Comparison of ENCODE assay signal across 8 mouse cellular contexts in the genomic region with DNA sequence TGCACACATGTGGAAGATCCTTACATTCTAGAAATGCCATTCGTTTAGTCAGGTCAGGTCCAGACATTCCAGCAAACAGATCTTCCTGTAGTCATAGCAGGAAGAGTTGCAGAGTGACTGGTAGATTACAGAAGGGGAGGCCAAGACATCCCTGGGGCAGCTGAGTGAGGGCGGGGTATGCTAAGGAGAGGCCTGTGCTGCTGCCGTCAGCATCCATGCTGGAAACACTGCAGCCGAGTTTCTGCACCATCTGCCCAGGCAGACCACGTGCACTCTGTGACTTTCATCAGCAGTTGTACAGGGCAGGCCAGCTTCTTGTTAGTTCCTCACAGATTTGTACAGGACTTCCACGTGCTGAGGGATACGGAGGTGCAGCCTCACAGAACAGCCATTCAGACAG. TPM values are rescaled to one million over a fixed set of nuclear protein-coding genes. Genes with fewer than 3 reads are reported as not detected.
DNase-seq lines count a peak whose midpoint lies in the region; ATAC-seq lines count a peak whose summit lies in the region.

No protein-coding gene starts in this region.

- H3K27ac ChIP-seq in forebrain, embryonic 13.5 days: no peak overlapping the region; the same call in 1 of the 2 replicates
- no peak overlapping the region for H3K27ac ChIP-seq in forebrain, embryonic 10.5 days

- ATAC-seq in forebrain, embryonic 13.5 days: 0 out of 2 replicates have a peak, but pooled peaks have one; percentile 17

- no peak overlapping the region for H3K4me3 ChIP-seq in forebrain, embryonic 13.5 days
- no peak overlapping the region for H3K4me3 ChIP-seq in forebrain, embryonic 10.5 days

- no peaks in the 10 kb centered on the region for H3K9me3 ChIP-seq in forebrain, embryonic 13.5 days (replicated peaks)
- H3K9me3 ChIP-seq in forebrain, embryonic 10.5 days: no peaks in the 10 kb centered on the region

- H3K36me3 ChIP-seq in forebrain, embryonic 13.5 days (ENCODE audit: poor library complexity, severe bottlenecking): no peaks in the 10 kb centered on the region
- H3K36me3 ChIP-seq in forebrain, embryonic 10.5 days (replicated peaks): no peaks in the 10 kb centered on the region

- no peak overlapping the region for H3K9ac ChIP-seq in forebrain, embryonic 13.5 days

- H3K27me3 ChIP-seq in forebrain, embryonic 13.5 days: no peaks in the 10 kb centered on the region
- no peaks in the 10 kb centered on the region for H3K27me3 ChIP-seq in forebrain, embryonic 10.5 days (ENCODE audit: poor library complexity, severe bottlenecking)

- 67% methylated on average over 7 of the region's 7 CpGs for WGBS in forebrain, embryonic 13.5 days
- WGBS in forebrain, embryonic 10.5 days: 70% methylated on average over 7 of the region's 7 CpGs

- no peak overlapping the region for H3K4me2 ChIP-seq in forebrain, embryonic 13.5 days

- intact Hi-C loops in heart, postnatal 36 days (cut with DNase I): no loop called here

- peaks cover 23% of the 10 kb centered on the region for H3K4me1 ChIP-seq in forebrain, embryonic 13.5 days
- peaks cover 21% of the 10 kb centered on the region for H3K4me1 ChIP-seq in forebrain, embryonic 10.5 days

- no peak for DNase-seq in forebrain, embryonic 10.5 days (ENCODE audit: extremely low spot score, low spot score)
- peak; percentile 51 to 59 for DNase-seq in right cerebral cortex, adult 2 months (ENCODE audit: low spot score in 2 of 2)
- DNase-seq in right cerebral cortex, postnatal 4 days: no peak
- peak; percentile 29 to 47 for DNase-seq in heart, postnatal 36 days
- peak; percentile 43 for DNase-seq in right cerebral cortex, postnatal 14 days
- DNase-seq in adrenal gland, adult 18-20 months (ENCODE audit: low spot score in 2 of 2): no peak
- no peak for DNase-seq in lung, postnatal 10 days

RNA-seq across cellular contexts. Expression of gene Snx30, which starts 17.8 kb away (rescaled TPM):
- polyA plus RNA-seq in forebrain, embryonic 13.5 days (2015; fragmentation: Nextera tagmentation; extraction: Ambion mirVana): 8.8 and 9.4 TPM in 2 replicates
- polyA plus RNA-seq in forebrain, embryonic 10.5 days (2016; fragmentation: Nextera tagmentation; extraction: Ambion mirVana): 5.7 and 5.8 TPM in 2 replicates
- total RNA-seq in heart, postnatal 36 days (2021): 1 to 10 TPM; 5.6 to 6.4 TPM
- total RNA-seq in adrenal gland, adult 18-20 months (2021): 1 to 10 TPM; 4.1 to 5.1 TPM

RNA-seq across cellular contexts. Expression of gene Inip, which starts 22.1 kb away (rescaled TPM):
- 96.1 and 96.8 TPM in 2 replicates for polyA plus RNA-seq in forebrain, embryonic 13.5 days (2015; fragmentation: Nextera tagmentation; extraction: Ambion mirVana)
- 102 and 111 TPM in 2 replicates for polyA plus RNA-seq in forebrain, embryonic 10.5 days (2016; fragmentation: Nextera tagmentation; extraction: Ambion mirVana)
- 1 to 10 TPM; 8.3 to 8.7 TPM for total RNA-seq in heart, postnatal 36 days (2021)
- 10 to 100 TPM; 17.5 to 17.6 TPM for total RNA-seq in adrenal gland, adult 18-20 months (2021)

Comparison
In these comparisons a context has a peak if more than half of its experiments do, and no peak if none do; other contexts are left out.
1. DNase-seq: peak in right cerebral cortex, adult 2 months (2 of 2), heart, postnatal 36 days (2 of 2) and right cerebral cortex, postnatal 14 days (single experiment); none in forebrain, embryonic 10.5 days (single experiment), right cerebral cortex, postnatal 4 days (single experiment), adrenal gland, adult 18-20 months (0 of 2) and lung, postnatal 10 days (single experiment).